Mouse (Mus musculus): ENCODE measurements around the gene Myo5a. TPM values are rescaled to one million over a fixed set of nuclear protein-coding genes. Genes with fewer than 3 reads are reported as not detected.

Gene Myo5a
- polyA plus RNA-seq, 1 experiment from 2014 or later: 15.0 TPM

- Histone ChIP-seq H3K36me3 (ENCODE audit: control insufficient read depth, insufficient read depth, low read length) (no peaks in the 10 kb centered on the region), H3K4me3 (ENCODE audit: low read depth, low read length) (no peak overlapping the region), H3K27me3 (ENCODE audit: control insufficient read depth, insufficient read depth, low read length) (no peaks in the 10 kb centered on the region), H3K4me2 (no peak overlapping the region), H3K9me3 (replicated peaks; ENCODE audit: control insufficient read depth, low read length) (no peaks in the 10 kb centered on the region), H3K27ac (ENCODE audit: low read depth, low read length) (no peak overlapping the region), H3K4me1 (ENCODE audit: control insufficient read depth, insufficient read depth, low read length) (peaks cover 12% of the 10 kb centered on the region; the same call in 1 of the 2 replicates), H3K9ac (ENCODE audit: low read depth, low read length) (no peak overlapping the region)
- no peak for ATAC-seq (replicated peaks; ENCODE audit: insufficient number of reproducible peaks, low FRiP score, low TSS enrichment)
- 59% methylated on average over 5 of the region's 5 CpGs for WGBS (ENCODE audit: insufficient replicate concordance)
These were observed 14.5 kb downstream of the Myo5a start for GRCm38 (mm10) chr9:75085242-75085824.

DNA sequence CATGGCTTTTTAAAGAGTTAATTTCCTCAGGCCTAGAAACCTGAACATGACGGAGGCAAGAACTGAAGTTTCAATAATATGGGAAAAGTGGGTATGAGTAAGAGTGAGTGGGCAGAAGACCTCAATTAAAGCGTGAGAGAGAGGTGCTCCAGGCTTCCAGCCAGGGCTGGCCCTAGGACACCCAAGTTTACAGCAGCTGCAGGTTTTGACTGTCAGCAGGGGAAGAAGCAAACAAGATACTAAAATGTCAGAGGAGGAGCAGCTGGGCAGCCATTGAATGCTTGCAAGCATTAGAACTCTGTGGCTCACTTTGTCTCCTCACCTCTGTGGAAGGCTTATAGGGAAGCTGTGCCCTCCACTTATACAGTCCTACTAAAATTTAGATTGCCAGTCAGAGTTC is 17.0 kb downstream of the Myo5a start:
- ATAC-seq (replicated peaks; ENCODE audit: insufficient number of reproducible peaks, low FRiP score, low TSS enrichment): no peak
- 59% methylated on average over 2 of the region's 2 CpGs for WGBS (ENCODE audit: insufficient replicate concordance)
- Histone ChIP-seq H3K36me3 (ENCODE audit: control insufficient read depth, insufficient read depth, low read length) (no peaks in the 10 kb centered on the region), H3K27ac (ENCODE audit: low read depth, low read length) (peak overlapping the region; percentile 41; the same call in 1 of the 2 replicates), H3K4me3 (ENCODE audit: low read depth, low read length) (no peak overlapping the region), H3K4me1 (ENCODE audit: control insufficient read depth, insufficient read depth, low read length) (peaks cover 12% of the 10 kb centered on the region; the same call in 1 of the 2 replicates), H3K9me3 (replicated peaks; ENCODE audit: control insufficient read depth, low read length) (no peaks in the 10 kb centered on the region), H3K27me3 (ENCODE audit: control insufficient read depth, insufficient read depth, low read length) (no peaks in the 10 kb centered on the region), H3K4me2 (no peak overlapping the region), H3K9ac (ENCODE audit: low read depth, low read length) (no peak overlapping the region)

- no peak overlapping the region for H3K27ac ChIP-seq (ENCODE audit: low read depth, low read length)
- H3K36me3 ChIP-seq (ENCODE audit: control insufficient read depth, insufficient read depth, low read length): no peaks in the 10 kb centered on the region
- H3K9ac ChIP-seq (ENCODE audit: low read depth, low read length): no peak overlapping the region
- no peak overlapping the region for H3K4me2 ChIP-seq
- H3K9me3 ChIP-seq (replicated peaks; ENCODE audit: control insufficient read depth, low read length): no peaks in the 10 kb centered on the region
- no peak overlapping the region for H3K4me3 ChIP-seq (ENCODE audit: low read depth, low read length)
- ATAC-seq (replicated peaks; ENCODE audit: insufficient number of reproducible peaks, low FRiP score, low TSS enrichment): no peak
- no peaks in the 10 kb centered on the region for H3K27me3 ChIP-seq (ENCODE audit: control insufficient read depth, insufficient read depth, low read length)
- 56% methylated on average over 3 of the region's 3 CpGs for WGBS (ENCODE audit: insufficient replicate concordance)
- H3K4me1 ChIP-seq (ENCODE audit: control insufficient read depth, insufficient read depth, low read length): peaks cover 12% of the 10 kb centered on the region; the same call in 1 of the 2 replicates
These were observed 18.5 kb downstream of the Myo5a start for GRCm38 (mm10) chr9:75089285-75089684.

- ATAC-seq (replicated peaks; ENCODE audit: insufficient number of reproducible peaks, low FRiP score, low TSS enrichment): no peak
- no peaks in the 10 kb centered on the region for H3K9me3 ChIP-seq (replicated peaks; ENCODE audit: control insufficient read depth, low read length)
- WGBS (ENCODE audit: insufficient replicate concordance): 72% methylated on average over 1 of the region's 1 CpGs
- H3K36me3 ChIP-seq (ENCODE audit: control insufficient read depth, insufficient read depth, low read length): no peaks in the 10 kb centered on the region
- no peak overlapping the region for H3K27ac ChIP-seq (ENCODE audit: low read depth, low read length)
- H3K9ac ChIP-seq (ENCODE audit: low read depth, low read length): no peak overlapping the region
- H3K4me3 ChIP-seq (ENCODE audit: low read depth, low read length): no peak overlapping the region
- H3K4me1 ChIP-seq (ENCODE audit: control insufficient read depth, insufficient read depth, low read length): 0 out of 2 replicates have a peak, but pooled peaks cover 4% of the 10 kb centered on the region
- H3K4me2 ChIP-seq: no peak overlapping the region
- no peaks in the 10 kb centered on the region for H3K27me3 ChIP-seq (ENCODE audit: control insufficient read depth, insufficient read depth, low read length)
These were observed 21.3 kb downstream of the Myo5a start for GRCm38 (mm10) chr9:75092134-75092533.

DNA sequence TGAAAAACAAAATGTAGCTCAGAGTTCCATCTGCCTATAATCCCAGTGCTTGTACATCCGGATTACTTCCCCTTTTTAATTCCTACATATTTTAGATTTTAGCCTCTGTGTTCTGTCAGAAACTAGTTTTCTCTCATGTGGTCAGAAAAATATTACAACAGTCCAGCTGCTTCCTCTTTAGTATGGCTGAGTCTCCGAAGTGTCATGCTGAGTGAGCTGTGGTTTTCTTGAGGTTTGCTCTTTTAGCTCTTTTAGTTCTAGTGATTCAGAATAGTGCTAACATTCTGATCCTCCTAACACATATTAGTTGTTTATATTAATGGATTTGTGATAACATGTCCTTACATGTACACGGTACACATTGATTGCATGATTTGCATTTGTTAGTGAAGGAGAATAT is 23.9 kb downstream of the Myo5a start:
- Histone ChIP-seq H3K9me3 (replicated peaks; ENCODE audit: control insufficient read depth, low read length) (no peaks in the 10 kb centered on the region), H3K4me1 (ENCODE audit: control insufficient read depth, insufficient read depth, low read length) (no peaks in the 10 kb centered on the region), H3K27me3 (ENCODE audit: control insufficient read depth, insufficient read depth, low read length) (no peaks in the 10 kb centered on the region), H3K4me2 (no peak overlapping the region), H3K9ac (ENCODE audit: low read depth, low read length) (no peak overlapping the region), H3K4me3 (ENCODE audit: low read depth, low read length) (no peak overlapping the region), H3K27ac (ENCODE audit: low read depth, low read length) (no peak overlapping the region), H3K36me3 (ENCODE audit: control insufficient read depth, insufficient read depth, low read length) (no peaks in the 10 kb centered on the region)
- WGBS (ENCODE audit: insufficient replicate concordance): 83% methylated on average over 3 of the region's 3 CpGs
- no peak for ATAC-seq (replicated peaks; ENCODE audit: insufficient number of reproducible peaks, low FRiP score, low TSS enrichment)

DNA sequence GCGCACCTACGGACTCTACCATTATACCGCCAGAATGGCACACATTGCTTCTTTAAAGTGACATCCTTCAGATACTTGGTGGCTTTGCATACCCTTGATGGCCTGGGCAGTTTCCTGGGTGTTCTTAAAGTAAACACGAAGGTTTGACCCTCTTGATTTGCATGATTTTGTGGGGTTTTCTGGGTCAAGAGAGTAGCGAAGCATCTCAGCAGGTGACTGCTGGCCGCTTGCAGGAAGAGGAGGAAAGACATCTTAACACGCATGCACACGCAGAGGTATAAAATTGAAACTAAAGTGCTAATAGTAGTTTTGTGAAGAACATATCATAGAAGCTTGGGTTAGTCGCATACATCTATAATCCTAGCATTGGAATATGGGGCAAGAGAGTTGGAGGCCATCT is 28.1 kb downstream of the Myo5a start:
- no peak for ATAC-seq (replicated peaks; ENCODE audit: insufficient number of reproducible peaks, low FRiP score, low TSS enrichment)
- Histone ChIP-seq H3K9ac (ENCODE audit: low read depth, low read length) (no peak overlapping the region), H3K4me2 (no peak overlapping the region), H3K4me3 (ENCODE audit: low read depth, low read length) (no peak overlapping the region), H3K27ac (ENCODE audit: low read depth, low read length) (no peak overlapping the region), H3K4me1 (ENCODE audit: control insufficient read depth, insufficient read depth, low read length) (no peaks in the 10 kb centered on the region), H3K36me3 (ENCODE audit: control insufficient read depth, insufficient read depth, low read length) (no peaks in the 10 kb centered on the region), H3K9me3 (replicated peaks; ENCODE audit: control insufficient read depth, low read length) (no peaks in the 10 kb centered on the region), H3K27me3 (ENCODE audit: control insufficient read depth, insufficient read depth, low read length) (no peaks in the 10 kb centered on the region)
- WGBS (ENCODE audit: insufficient replicate concordance): 89% methylated on average over 9 of the region's 9 CpGs

DNA sequence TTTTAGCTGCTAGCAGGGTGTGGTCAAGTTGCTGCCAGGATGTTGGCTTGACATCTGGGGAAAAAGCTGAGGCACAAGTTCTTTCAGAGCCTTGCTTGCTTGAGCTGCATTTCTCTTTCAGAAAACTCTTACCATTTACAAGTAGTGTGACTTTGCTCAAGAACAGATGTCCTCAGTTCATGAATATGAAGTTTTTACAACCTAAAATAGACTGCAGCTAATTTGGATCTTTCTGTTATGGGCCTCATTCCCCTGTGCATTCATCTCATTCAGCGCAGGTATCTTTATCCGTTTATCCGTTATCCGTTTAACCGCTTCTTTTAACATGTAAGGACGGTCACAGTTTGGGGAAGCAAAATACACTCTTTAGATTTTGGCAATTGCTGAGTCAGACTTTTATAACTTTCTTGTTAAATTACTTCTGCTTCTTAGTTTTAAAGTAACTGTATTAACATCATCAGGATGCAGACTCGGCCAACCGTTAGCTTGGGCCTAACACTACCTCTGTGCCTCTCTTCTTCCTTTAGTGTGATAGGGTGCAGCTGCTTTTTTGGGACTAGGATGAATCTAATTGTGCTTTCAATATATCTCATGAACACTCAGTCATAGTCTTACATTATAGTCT is 29.5 kb downstream of the Myo5a start:
- Histone ChIP-seq H3K9ac (ENCODE audit: low read depth, low read length) (no peak overlapping the region), H3K4me1 (ENCODE audit: control insufficient read depth, insufficient read depth, low read length) (no peaks in the 10 kb centered on the region), H3K27ac (ENCODE audit: low read depth, low read length) (no peak overlapping the region), H3K4me3 (ENCODE audit: low read depth, low read length) (no peak overlapping the region), H3K36me3 (ENCODE audit: control insufficient read depth, insufficient read depth, low read length) (no peaks in the 10 kb centered on the region), H3K9me3 (replicated peaks; ENCODE audit: control insufficient read depth, low read length) (no peaks in the 10 kb centered on the region), H3K27me3 (ENCODE audit: control insufficient read depth, insufficient read depth, low read length) (no peaks in the 10 kb centered on the region), H3K4me2 (no peak overlapping the region)
- 93% methylated on average over 8 of the region's 8 CpGs for WGBS (ENCODE audit: insufficient replicate concordance)
- ATAC-seq (replicated peaks; ENCODE audit: insufficient number of reproducible peaks, low FRiP score, low TSS enrichment): no peak

DNA sequence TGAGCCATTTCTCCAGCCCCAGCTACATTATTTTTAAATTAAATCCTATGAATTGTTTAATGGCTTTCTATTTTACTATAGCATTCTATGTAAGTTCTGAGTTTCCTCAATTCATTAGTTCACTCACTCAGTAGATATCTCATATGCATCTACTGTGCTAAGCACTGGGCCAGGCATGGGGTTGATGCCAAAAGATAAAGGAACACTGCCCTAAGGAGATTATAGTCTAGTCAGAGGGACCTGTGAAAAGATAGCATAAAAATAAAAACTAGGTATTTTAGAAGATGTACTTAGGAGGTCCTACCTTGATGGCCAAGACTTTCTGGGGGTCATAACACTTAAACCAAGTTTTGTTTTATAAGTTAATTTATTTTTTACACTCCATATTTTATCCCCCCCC is 31.3 kb downstream of the Myo5a start:
- H3K4me1 ChIP-seq (ENCODE audit: control insufficient read depth, insufficient read depth, low read length): no peaks in the 10 kb centered on the region
- no peak overlapping the region for H3K27ac ChIP-seq (ENCODE audit: low read depth, low read length)

GRCm38 (mm10) chr9:75116571-75117177 is 45.9 kb downstream of the Myo5a start:
- H3K36me3 ChIP-seq (ENCODE audit: control insufficient read depth, insufficient read depth, low read length): no peaks in the 10 kb centered on the region
- H3K27me3 ChIP-seq (ENCODE audit: control insufficient read depth, insufficient read depth, low read length): no peaks in the 10 kb centered on the region
- WGBS (ENCODE audit: insufficient replicate concordance): 59% methylated on average over 2 of the region's 2 CpGs
- no peak overlapping the region for H3K4me3 ChIP-seq (ENCODE audit: low read depth, low read length)
- H3K27ac ChIP-seq (ENCODE audit: low read depth, low read length): no peak overlapping the region
- no peak overlapping the region for H3K4me2 ChIP-seq
- no peaks in the 10 kb centered on the region for H3K9me3 ChIP-seq (replicated peaks; ENCODE audit: control insufficient read depth, low read length)
- ATAC-seq (replicated peaks; ENCODE audit: insufficient number of reproducible peaks, low FRiP score, low TSS enrichment): no peak
- no peaks in the 10 kb centered on the region for H3K4me1 ChIP-seq (ENCODE audit: control insufficient read depth, insufficient read depth, low read length)
- H3K9ac ChIP-seq (ENCODE audit: low read depth, low read length): no peak overlapping the region

More for the DNA sequence above, 31.3 kb downstream of the Myo5a start:
- ATAC-seq (replicated peaks; ENCODE audit: insufficient number of reproducible peaks, low FRiP score, low TSS enrichment): no peak
- no peaks in the 10 kb centered on the region for H3K36me3 ChIP-seq (ENCODE audit: control insufficient read depth, insufficient read depth, low read length)
- H3K9ac ChIP-seq (ENCODE audit: low read depth, low read length): no peak overlapping the region
- no peaks in the 10 kb centered on the region for H3K27me3 ChIP-seq (ENCODE audit: control insufficient read depth, insufficient read depth, low read length)
- H3K9me3 ChIP-seq (replicated peaks; ENCODE audit: control insufficient read depth, low read length): no peaks in the 10 kb centered on the region
- H3K4me2 ChIP-seq: no peak overlapping the region
- no peak overlapping the region for H3K4me3 ChIP-seq (ENCODE audit: low read depth, low read length)

Data from heart, embryonic 11.5 days (tissue).